Mouse (Mus musculus): Measurements from ENCODE around the gene St3gal4. TPM values are rescaled to one million over a fixed set of nuclear protein-coding genes. Genes with fewer than 3 reads are reported as not detected.

Gene St3gal4
- total and polyA plus RNA-seq, 2 experiments from 2014 or later: 19.6 to 29.8 TPM

GRCm38 (mm10) chr9:35032457-35032856 is 86.6 kb downstream of the St3gal4 start:
- Histone ChIP-seq H3K4me3 (ENCODE audit: low read depth, low read length) (no peak overlapping the region), H3K4me1 (ENCODE audit: insufficient read depth, low read length) (no peaks in the 10 kb centered on the region), H3K27me3 (ENCODE audit: insufficient read depth, low read length) (no peaks in the 10 kb centered on the region), H3K9me3 (ENCODE audit: low read length) (no peaks in the 10 kb centered on the region), H3K27ac (ENCODE audit: low read depth, low read length) (no peak overlapping the region), H3K4me2 (ENCODE audit: low read depth, low read length, poor library complexity, severe bottlenecking) (no peak overlapping the region), H3K36me3 (ENCODE audit: insufficient read depth, low read length) (peaks cover 24% of the 10 kb centered on the region; the same call in 1 of the 2 replicates), H3K9ac (replicated peaks; ENCODE audit: low read length, poor library complexity, severe bottlenecking) (no peak overlapping the region)
- TF ChIP-seq CTCF (IDR thresholded peaks at IDR 0.05): no peak
- 79% methylated on average over 6 of the region's 6 CpGs for WGBS
- DNase-seq (ENCODE audit: low spot score) (no peak), ATAC-seq (ENCODE audit: low FRiP score) (no peak)

GRCm38 (mm10) chr9:35030823-35031222 is 88.2 kb downstream of the St3gal4 start:
- Histone ChIP-seq H3K4me3 (ENCODE audit: low read depth, low read length) (no peak overlapping the region), H3K27ac (ENCODE audit: low read depth, low read length) (no peak overlapping the region), H3K9ac (replicated peaks; ENCODE audit: low read length, poor library complexity, severe bottlenecking) (no peak overlapping the region), H3K36me3 (ENCODE audit: insufficient read depth, low read length) (peaks cover 24% of the 10 kb centered on the region; the same call in 1 of the 2 replicates), H3K4me2 (ENCODE audit: low read depth, low read length, poor library complexity, severe bottlenecking) (no peak overlapping the region), H3K4me1 (ENCODE audit: insufficient read depth, low read length) (no peaks in the 10 kb centered on the region), H3K27me3 (ENCODE audit: insufficient read depth, low read length) (no peaks in the 10 kb centered on the region), H3K9me3 (ENCODE audit: low read length) (no peaks in the 10 kb centered on the region)
- TF ChIP-seq CTCF (IDR thresholded peaks at IDR 0.05): peak; percentile 77
- ATAC-seq (ENCODE audit: low FRiP score) (no peak), DNase-seq (ENCODE audit: low spot score) (peak; percentile 75)
- 73% methylated on average over 5 of the region's 5 CpGs for WGBS

GRCm38 (mm10) chr9:35027382-35027997 is 91.6 kb downstream of the St3gal4 start:
- Histone ChIP-seq H3K9ac (replicated peaks; ENCODE audit: low read length, poor library complexity, severe bottlenecking) (no peak overlapping the region), H3K9me3 (ENCODE audit: low read length) (no peaks in the 10 kb centered on the region), H3K4me3 (ENCODE audit: low read depth, low read length) (no peak overlapping the region), H3K36me3 (ENCODE audit: insufficient read depth, low read length) (peaks cover 14% of the 10 kb centered on the region; the same call in 1 of the 2 replicates), H3K27ac (ENCODE audit: low read depth, low read length) (no peak overlapping the region), H3K4me2 (ENCODE audit: low read depth, low read length, poor library complexity, severe bottlenecking) (no peak overlapping the region), H3K27me3 (ENCODE audit: insufficient read depth, low read length) (no peaks in the 10 kb centered on the region), H3K4me1 (ENCODE audit: insufficient read depth, low read length) (no peaks in the 10 kb centered on the region)
- WGBS: 83% methylated on average over 6 of the region's 6 CpGs
- no peak for TF ChIP-seq CTCF (IDR thresholded peaks at IDR 0.05)
- ATAC-seq (ENCODE audit: low FRiP score) (no peak), DNase-seq (ENCODE audit: low spot score) (no peak)

- no peak overlapping the region for H3K4me3 ChIP-seq (ENCODE audit: low read depth, low read length)
- ATAC-seq (ENCODE audit: low FRiP score): no peak
- no peak overlapping the region for H3K9ac ChIP-seq (replicated peaks; ENCODE audit: low read length, poor library complexity, severe bottlenecking)
- H3K4me2 ChIP-seq (ENCODE audit: low read depth, low read length, poor library complexity, severe bottlenecking): no peak overlapping the region
- no peaks in the 10 kb centered on the region for H3K27me3 ChIP-seq (ENCODE audit: insufficient read depth, low read length)
- H3K9me3 ChIP-seq (ENCODE audit: low read length): no peaks in the 10 kb centered on the region
- 71% methylated on average over 6 of the region's 6 CpGs for WGBS
- DNase-seq (ENCODE audit: low spot score): no peak
- TF ChIP-seq CTCF (IDR thresholded peaks at IDR 0.05): no peak
- H3K36me3 ChIP-seq (ENCODE audit: insufficient read depth, low read length): peaks cover 13% of the 10 kb centered on the region; the same call in 1 of the 2 replicates
- H3K27ac ChIP-seq (ENCODE audit: low read depth, low read length): no peak overlapping the region
- H3K4me1 ChIP-seq (ENCODE audit: insufficient read depth, low read length): no peaks in the 10 kb centered on the region
These were observed 92.2 kb downstream of the St3gal4 start for GRCm38 (mm10) chr9:35026897-35027311.

- no peak overlapping the region for H3K9ac ChIP-seq (replicated peaks; ENCODE audit: low read length, poor library complexity, severe bottlenecking)
- no peak overlapping the region for H3K4me2 ChIP-seq (ENCODE audit: low read depth, low read length, poor library complexity, severe bottlenecking)
- no peak overlapping the region for H3K4me3 ChIP-seq (ENCODE audit: low read depth, low read length)
- DNase-seq (ENCODE audit: low spot score) (no peak), ATAC-seq (ENCODE audit: low FRiP score) (no peak)
- no peaks in the 10 kb centered on the region for H3K4me1 ChIP-seq (ENCODE audit: insufficient read depth, low read length)
- H3K27ac ChIP-seq (ENCODE audit: low read depth, low read length): no peak overlapping the region
- 92% methylated on average over 6 of the region's 6 CpGs for WGBS
- no peaks in the 10 kb centered on the region for H3K9me3 ChIP-seq (ENCODE audit: low read length)
- 0 out of 2 replicates have a peak, but pooled peaks cover 9% of the 10 kb centered on the region for H3K36me3 ChIP-seq (ENCODE audit: insufficient read depth, low read length)
- no peak for TF ChIP-seq CTCF (IDR thresholded peaks at IDR 0.05)
- no peaks in the 10 kb centered on the region for H3K27me3 ChIP-seq (ENCODE audit: insufficient read depth, low read length)
These were observed 92.8 kb downstream of the St3gal4 start for GRCm38 (mm10) chr9:35026311-35026710.
